Mouse (Mus musculus) kidney, embryonic 16.5 days (tissue): ENCODE results near the gene Mfap2. TPM values are rescaled to one million over a fixed set of nuclear protein-coding genes. Genes with fewer than 3 reads are reported as not detected.

ENCODE experiments used
- ATAC-seq: fragments of 200-750 bp; cut with Nextera tagmentation; 2 replicates; pipeline ENCODE4 v1.8.0; 2017; ENCODE audit warnings: moderate TSS enrichment; ENCODE audit not compliant: low FRiP score, low TSS enrichment
- H3K27ac ChIP-seq: fragments of 300-500 bp; sonication (generic); 2 replicates; pipeline ENCODE4 v1.5.1; 2014; ENCODE audit warnings: low read length
- H3K27me3 ChIP-seq: fragments of 300-500 bp; sonication (generic); 2 replicates; pipeline ENCODE4 v1.6.1; 2014; ENCODE audit warnings: low read length, control low read depth, mixed read lengths; ENCODE audit not compliant: insufficient read depth
- H3K36me3 ChIP-seq: fragments of 300-500 bp; sonication (generic); 2 replicates; pipeline ENCODE4 v1.6.1; 2014; ENCODE audit warnings: low read length, control low read depth, mixed read lengths; ENCODE audit not compliant: insufficient read depth
- H3K4me1 ChIP-seq: fragments of 300-500 bp; sonication (generic); 2 replicates; pipeline ENCODE4 v1.6.1; 2014; ENCODE audit warnings: low read length, control low read depth, mixed read lengths; ENCODE audit not compliant: insufficient read depth
- H3K4me2 ChIP-seq: fragments of 300-500 bp; sonication (generic); replicated peaks from 2 replicates; pipeline ENCODE4 v1.6.1; 2014; ENCODE audit warnings: low read depth, low read length
- H3K4me3 ChIP-seq: fragments of 300-500 bp; sonication (generic); 2 replicates; pipeline ENCODE4 v1.5.1; 2014; ENCODE audit warnings: mild to moderate bottlenecking, low read length
- H3K9ac ChIP-seq: fragments of 300-500 bp; sonication (generic); replicated peaks from 2 replicates; pipeline ENCODE4 v1.6.1; 2014; ENCODE audit warnings: low read length
- H3K9me3 ChIP-seq: fragments of 300-500 bp; sonication (generic); 2 replicates; pipeline ENCODE4 v1.6.1; 2016; ENCODE audit warnings: low read length, control low read depth
- whole genome bisulfite sequencing: fragments of 180-500 bp; shearing (Covaris S2); extraction: QIAGEN DNeasy Blood & Tissue Kit; methylation state at CpG from one replicate; pipeline ENCODE4 v1.1.7; 2014; 5-methylcytosine and 5-hydroxymethylcytosine counted together
- polyA plus RNA-seq: library from polyadenylated mRNA; unstranded; fragments of >200 nt; fragmentation: Nextera tagmentation; extraction: Ambion mirVana; gene quantifications from 2 replicates; pipeline ENCODE4 v1.2.1, GENCODE M21; 2015

The Mfap2 gene
- polyA plus RNA-seq, 1 experiment from 2014 or later, result 442 TPM

- Histone ChIP-seq H3K9ac (no peak overlapping the region), H3K4me1 (peaks cover 23% of the 10 kb centered on the region), H3K27me3 (no peaks in the 10 kb centered on the region), H3K9me3 (no peaks in the 10 kb centered on the region), H3K4me2 (no peak overlapping the region), H3K4me3 (no peak overlapping the region), H3K36me3 (peaks cover 36% of the 10 kb centered on the region), H3K27ac (no peak overlapping the region)
- WGBS, result 80% methylated on average over 29 of the region's 29 CpGs
- no peak for ATAC-seq
Observed at GRCm38 (mm10) chr4:141017657-141018436, 7.6 kb downstream of the Mfap2 start.

- H3K9me3 ChIP-seq, result no peaks in the 10 kb centered on the region
- ATAC-seq, result no peak
- peaks cover 25% of the 10 kb centered on the region for H3K4me1 ChIP-seq
- no peak overlapping the region for H3K9ac ChIP-seq
- WGBS, result 78% methylated on average over 17 of the region's 17 CpGs
- no peak overlapping the region for H3K4me2 ChIP-seq
- H3K4me3 ChIP-seq, result no peak overlapping the region
- no peaks in the 10 kb centered on the region for H3K27me3 ChIP-seq
- peak overlapping the region; percentile 72 for H3K27ac ChIP-seq
- peaks cover 26% of the 10 kb centered on the region for H3K36me3 ChIP-seq
Observed at GRCm38 (mm10) chr4:141020220-141020619, 10.0 kb downstream of the Mfap2 start.

- peaks cover 25% of the 10 kb centered on the region for H3K4me1 ChIP-seq
- H3K27ac ChIP-seq, result peak overlapping the region; percentile 72
- no peaks in the 10 kb centered on the region for H3K27me3 ChIP-seq
- no peak overlapping the region for H3K4me3 ChIP-seq
- no peaks in the 10 kb centered on the region for H3K9me3 ChIP-seq
- ATAC-seq, result peak; percentile 69
- 0 out of 2 replicates have a peak overlapping the region, but pooled peaks have one; percentile 1 for H3K4me2 ChIP-seq
- H3K9ac ChIP-seq, result peak overlapping the region; percentile 48
- 18% methylated on average over 14 of the region's 14 CpGs for WGBS
- H3K36me3 ChIP-seq, result peaks cover 24% of the 10 kb centered on the region
Observed at GRCm38 (mm10) chr4:141020811-141021613, 10.8 kb downstream of the Mfap2 start.

- no peak overlapping the region for H3K4me3 ChIP-seq
- WGBS, result 50% methylated on average over 11 of the region's 11 CpGs
- ATAC-seq, result no peak
- H3K27me3 ChIP-seq, result no peaks in the 10 kb centered on the region
- H3K36me3 ChIP-seq, result peaks cover 25% of the 10 kb centered on the region
- H3K9ac ChIP-seq, result peak overlapping the region; percentile 48; the same call in 1 of the 2 replicates
- H3K4me2 ChIP-seq, result no peak overlapping the region
- H3K4me1 ChIP-seq, result peaks cover 25% of the 10 kb centered on the region
- no peaks in the 10 kb centered on the region for H3K9me3 ChIP-seq
- H3K27ac ChIP-seq, result peak overlapping the region; percentile 72
Observed at GRCm38 (mm10) chr4:141021614-141021929, 11.4 kb downstream of the Mfap2 start.

- no peak overlapping the region for H3K4me3 ChIP-seq
- no peaks in the 10 kb centered on the region for H3K27me3 ChIP-seq
- no peaks in the 10 kb centered on the region for H3K9me3 ChIP-seq
- no peak overlapping the region for H3K4me2 ChIP-seq
- ATAC-seq, result no peak
- H3K9ac ChIP-seq, result no peak overlapping the region
- WGBS, result 62% methylated on average over 9 of the region's 9 CpGs
- H3K4me1 ChIP-seq, result peaks cover 25% of the 10 kb centered on the region
- H3K36me3 ChIP-seq, result peaks cover 36% of the 10 kb centered on the region
- H3K27ac ChIP-seq, result peak overlapping the region; percentile 37; the same call in 1 of the 2 replicates
Observed at GRCm38 (mm10) chr4:141024052-141024451, 13.8 kb downstream of the Mfap2 start.

- WGBS, result 88% methylated on average over 27 of the region's 27 CpGs
- no peak for ATAC-seq
- peaks cover 42% of the 10 kb centered on the region for H3K36me3 ChIP-seq
- peaks cover 24% of the 10 kb centered on the region for H3K4me1 ChIP-seq
- no peak overlapping the region for H3K4me3 ChIP-seq
- no peak overlapping the region for H3K4me2 ChIP-seq
- no peaks in the 10 kb centered on the region for H3K27me3 ChIP-seq
- H3K27ac ChIP-seq, result no peak overlapping the region
- no peak overlapping the region for H3K9ac ChIP-seq
- H3K9me3 ChIP-seq, result no peaks in the 10 kb centered on the region
Observed at GRCm38 (mm10) chr4:141024992-141025391, 14.8 kb downstream of the Mfap2 start.

- no peak overlapping the region for H3K9ac ChIP-seq
- WGBS, result 90% methylated on average over 17 of the region's 18 CpGs
- no peaks in the 10 kb centered on the region for H3K9me3 ChIP-seq
- no peak overlapping the region for H3K4me2 ChIP-seq
- no peak overlapping the region for H3K4me3 ChIP-seq
- no peak for ATAC-seq
- H3K27me3 ChIP-seq, result no peaks in the 10 kb centered on the region
- H3K27ac ChIP-seq, result no peak overlapping the region
- H3K36me3 ChIP-seq, result peaks cover 34% of the 10 kb centered on the region
- H3K4me1 ChIP-seq, result no peaks in the 10 kb centered on the region
Observed at GRCm38 (mm10) chr4:141030541-141031206, 20.5 kb downstream of the Mfap2 start.

- WGBS, result 10% methylated on average over 6 of the region's 6 CpGs
- H3K36me3 ChIP-seq, result peaks cover 33% of the 10 kb centered on the region
- peak; percentile 64; the same call in 1 of the 2 replicates for ATAC-seq
Observed at GRCm38 (mm10) chr4:141031733-141032132, 21.5 kb downstream of the Mfap2 start.

GRCm38 (mm10) chr4:141033606-141034549 is 23.7 kb downstream of the Mfap2 start:
- 0 out of 2 replicates have a peak, but pooled peaks have one; percentile 52 for ATAC-seq
- 68% methylated on average over 27 of the region's 27 CpGs for WGBS
- Histone ChIP-seq H3K36me3 (peaks cover 39% of the 10 kb centered on the region), H3K9ac (no peak overlapping the region; the same call in 1 of the 2 replicates), H3K4me1 (no peaks in the 10 kb centered on the region), H3K4me2 (no peak overlapping the region), H3K9me3 (no peaks in the 10 kb centered on the region), H3K27me3 (no peaks in the 10 kb centered on the region), H3K27ac (no peak overlapping the region), H3K4me3 (no peak overlapping the region)

More at GRCm38 (mm10) chr4:141031733-141032132, 21.5 kb downstream of the Mfap2 start:
- Histone ChIP-seq H3K27me3 (no peaks in the 10 kb centered on the region), H3K27ac (no peak overlapping the region), H3K4me1 (no peaks in the 10 kb centered on the region), H3K4me2 (no peak overlapping the region), H3K9me3 (no peaks in the 10 kb centered on the region), H3K4me3 (no peak overlapping the region), H3K9ac (no peak overlapping the region)
